ENCODE assay signal across 8 mouse cellular contexts in the genomic region with DNA sequence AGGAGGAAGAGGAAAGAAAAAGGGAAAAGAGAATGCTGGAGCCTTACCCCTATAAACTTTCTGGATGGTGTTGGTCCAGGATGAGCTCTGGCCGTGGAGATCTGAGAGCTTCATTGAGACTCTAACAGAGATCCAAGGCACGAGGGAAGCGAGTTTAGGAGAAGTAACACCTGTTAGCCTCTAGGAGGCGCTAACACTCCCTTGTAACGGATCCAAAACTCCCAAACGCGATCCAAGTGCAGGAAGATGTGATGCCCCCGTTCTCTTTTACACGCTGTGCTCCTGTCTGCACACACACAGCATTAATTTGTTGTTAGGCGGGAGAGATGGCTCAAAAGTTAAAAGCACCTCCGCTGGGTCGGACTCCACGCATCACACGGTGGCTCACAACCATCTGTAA. TPM values are rescaled to one million over a fixed set of nuclear protein-coding genes. Genes with fewer than 3 reads are reported as not detected.
DNase-seq lines count a peak whose midpoint lies in the region; ATAC-seq and TF ChIP-seq lines count a peak whose summit lies in the region.

No protein-coding gene starts in this region.

- ATAC-seq in forebrain, embryonic 14.5 days = no peak
- no peak for ATAC-seq in limb, embryonic 14.5 days (ENCODE audit: low FRiP score, low read depth)

- no peak overlapping the region for H3K4me2 ChIP-seq in forebrain, embryonic 14.5 days (ENCODE audit: low read length)
- peak overlapping the region; percentile 19; the same call in 1 of the 2 replicates for H3K4me2 ChIP-seq in limb, embryonic 14.5 days (replicated peaks; ENCODE audit: low read depth, low read length, severe bottlenecking)

- no peak overlapping the region for H3K4me3 ChIP-seq in bone marrow, adult 2 months (replicated peaks; ENCODE audit: control insufficient read depth, low read depth, low read length)
- H3K4me3 ChIP-seq in forebrain, embryonic 14.5 days (ENCODE audit: low read depth, low read length) = no peak overlapping the region
- no peak overlapping the region for H3K4me3 ChIP-seq in limb, embryonic 14.5 days (replicated peaks; ENCODE audit: low read length)

- H3K27me3 ChIP-seq in forebrain, embryonic 14.5 days (replicated peaks; ENCODE audit: control insufficient read depth, insufficient read depth, low read length) = no peaks in the 10 kb centered on the region
- no peaks in the 10 kb centered on the region for H3K27me3 ChIP-seq in limb, embryonic 14.5 days (ENCODE audit: control insufficient read depth, insufficient read depth, low read length)

- H3K9me3 ChIP-seq in forebrain, embryonic 14.5 days (replicated peaks; ENCODE audit: control insufficient read depth, low read length) = no peaks in the 10 kb centered on the region
- H3K9me3 ChIP-seq in limb, embryonic 14.5 days (ENCODE audit: control insufficient read depth, low read length) = no peaks in the 10 kb centered on the region

- TF ChIP-seq CTCF in bone marrow, adult 2 months (IDR thresholded peaks at IDR 0.05; ENCODE audit: control insufficient read depth, insufficient read depth, low read length) = peak; percentile 53

- no peak overlapping the region for H3K9ac ChIP-seq in forebrain, embryonic 14.5 days (ENCODE audit: low read length)
- no peak overlapping the region for H3K9ac ChIP-seq in limb, embryonic 14.5 days (ENCODE audit: low read depth, low read length, severe bottlenecking)

- H3K36me3 ChIP-seq in forebrain, embryonic 14.5 days (ENCODE audit: control insufficient read depth, insufficient read depth, low read length) = no peaks in the 10 kb centered on the region
- H3K36me3 ChIP-seq in limb, embryonic 14.5 days (ENCODE audit: control insufficient read depth, insufficient read depth, low read length) = no peaks in the 10 kb centered on the region

- no peaks in the 10 kb centered on the region for H3K4me1 ChIP-seq in bone marrow, adult 2 months (ENCODE audit: control insufficient read depth, insufficient read depth, low read length)
- no peaks in the 10 kb centered on the region for H3K4me1 ChIP-seq in forebrain, embryonic 14.5 days (ENCODE audit: control insufficient read depth, insufficient read depth, low read length)
- no peaks in the 10 kb centered on the region for H3K4me1 ChIP-seq in limb, embryonic 14.5 days (ENCODE audit: control insufficient read depth, insufficient read depth, low read length)

- no peak overlapping the region for H3K27ac ChIP-seq in bone marrow, adult 2 months (ENCODE audit: control insufficient read depth, insufficient read depth, low read depth, low read length, poor library complexity)
- H3K27ac ChIP-seq in forebrain, embryonic 14.5 days (ENCODE audit: low read depth, low read length) = no peak overlapping the region
- no peak overlapping the region for H3K27ac ChIP-seq in limb, embryonic 14.5 days (replicated peaks; ENCODE audit: low read depth, low read length)

- TF ChIP-seq POLR2A in bone marrow, adult 2 months (IDR thresholded peaks at IDR 0.05; ENCODE audit: borderline replicate concordance, control insufficient read depth, low read depth, low read length) = no peak
- no peak for TF ChIP-seq POLR2A in limb, embryonic 14.5 days (IDR thresholded peaks at IDR 0.05; ENCODE audit: borderline replicate concordance, extremely low read depth, insufficient read depth, insufficient read length)

- peak; percentile 58 to 62 for DNase-seq in layer of hippocampus, postnatal 10 days (ENCODE audit: low spot score in 2 of 2)
- DNase-seq in layer of hippocampus, postnatal 25 days (ENCODE audit: extremely low spot score in 1 of 2, low spot score in 1 of 2) = no peak
- DNase-seq in forebrain, embryonic 14.5 days (ENCODE audit: low spot score) = peak; percentile 36
- no peak for DNase-seq in limb, embryonic 14.5 days (ENCODE audit: low spot score)
- DNase-seq in naive thymus-derived CD4-positive, alpha-beta T cell, adult 2 months (ENCODE audit: low read depth) = peak; percentile 51
- no peak for DNase-seq in urinary bladder, postnatal 36 days (ENCODE audit: low spot score in 2 of 2)
- DNase-seq in frontal cortex, postnatal 36 days (ENCODE audit: low spot score in 2 of 2) = no peak

- WGBS in bone marrow, adult 2 months = 31% methylated on average over 14 of the region's 14 CpGs
- WGBS in forebrain, embryonic 14.5 days = 10% methylated on average over 14 of the region's 14 CpGs
- 9% methylated on average over 14 of the region's 14 CpGs for WGBS in limb, embryonic 14.5 days

RNA-seq across cellular contexts. Expression of a gene that starts 46.3 kb away (rescaled TPM):
- total RNA-seq in layer of hippocampus, postnatal 10 days (2021) = 10 to 100 TPM; 17.6 to 21.7 TPM
- 10 to 100 TPM; 17.4 to 17.8 TPM for total RNA-seq in layer of hippocampus, postnatal 25 days (2021)
- not detected in 2 replicates for polyA plus RNA-seq in bone marrow, adult 2 months (2011; ENCODE audit: insufficient read depth, insufficient read length, low replicate concordance, missing spikeins)
- polyA plus RNA-seq in forebrain, embryonic 14.5 days (2014; fragmentation: Nextera tagmentation; extraction: Ambion mirVana) = 6.4 and 8.6 TPM in 2 replicates
- polyA plus RNA-seq in limb, embryonic 14.5 days (2012; rRNA removed) = 5.9 and 7.8 TPM in 2 replicates
- 8.4 and 9.3 TPM in 2 replicates for polyA plus RNA-seq in limb, embryonic 14.5 days (2014; fragmentation: Nextera tagmentation; extraction: Ambion mirVana)

RNA-seq across cellular contexts. Expression of a gene that starts 57.3 kb away (rescaled TPM):
- total RNA-seq in layer of hippocampus, postnatal 10 days (2021) = 10 to 100 TPM; 29.0 to 33.9 TPM
- 10 to 100 TPM; 25.5 to 28.5 TPM for total RNA-seq in layer of hippocampus, postnatal 25 days (2021)
- polyA plus RNA-seq in bone marrow, adult 2 months (2011; ENCODE audit: insufficient read depth, insufficient read length, low replicate concordance, missing spikeins) = 11.9 and 19.4 TPM in 2 replicates
- polyA plus RNA-seq in forebrain, embryonic 14.5 days (2014; fragmentation: Nextera tagmentation; extraction: Ambion mirVana) = 99.7 and 110 TPM in 2 replicates
- polyA plus RNA-seq in limb, embryonic 14.5 days (2012; rRNA removed) = 77.7 and 87.0 TPM in 2 replicates
- polyA plus RNA-seq in limb, embryonic 14.5 days (2014; fragmentation: Nextera tagmentation; extraction: Ambion mirVana) = 100 and 101 TPM in 2 replicates

RNA-seq across cellular contexts. Expression of a gene that starts 58.4 kb away (rescaled TPM):
- 100 to 1,000 TPM; 264 to 265 TPM for total RNA-seq in layer of hippocampus, postnatal 10 days (2021)
- 100 to 1,000 TPM; 191 to 202 TPM for total RNA-seq in layer of hippocampus, postnatal 25 days (2021)
- 73.8 and 107 TPM in 2 replicates for polyA plus RNA-seq in bone marrow, adult 2 months (2011; ENCODE audit: insufficient read depth, insufficient read length, low replicate concordance, missing spikeins)
- 391 and 517 TPM in 2 replicates for polyA plus RNA-seq in forebrain, embryonic 14.5 days (2014; fragmentation: Nextera tagmentation; extraction: Ambion mirVana)
- polyA plus RNA-seq in limb, embryonic 14.5 days (2012; rRNA removed) = 232 and 505 TPM in 2 replicates
- polyA plus RNA-seq in limb, embryonic 14.5 days (2014; fragmentation: Nextera tagmentation; extraction: Ambion mirVana) = 689 and 720 TPM in 2 replicates

Comparison
In these comparisons a context has a peak if more than half of its experiments do, and no peak if none do; other contexts are left out.
1. DNase-seq: peak in layer of hippocampus, postnatal 10 days (2 of 2), forebrain, embryonic 14.5 days (single experiment) and naive thymus-derived CD4-positive, alpha-beta T cell, adult 2 months (single experiment); none in layer of hippocampus, postnatal 25 days (0 of 2), limb, embryonic 14.5 days (single experiment), urinary bladder, postnatal 36 days (0 of 2) and frontal cortex, postnatal 36 days (0 of 2).